Mouse (Mus musculus): ENCODE measurements at regions not wholly inside any gene's neighbourhood (a gene's known extent, or its start where the extent isn't known, plus 50 kb on each side); places are given as distances from the start of the nearest gene placed in this dataset.

- DNase-seq (ENCODE audit: low read depth, low spot score): no peak
Observed at GRCm38 (mm10) chr17:88337649-88338404, 102.7 kb upstream of the Foxn2 start.

- DNase-seq (ENCODE audit: low read depth, low spot score): no peak
Observed at GRCm38 (mm10) chr17:88341141-88341540, 99.4 kb upstream of the Foxn2 start.

GRCm38 (mm10) chr17:88341599-88341998 lies 98.9 kb upstream of the Foxn2 start:
- DNase-seq (ENCODE audit: low read depth, low spot score): no peak

GRCm38 (mm10) chr17:88343091-88343783 lies 97.3 kb upstream of the Foxn2 start:
- DNase-seq (ENCODE audit: low read depth, low spot score): no peak

- no peak for DNase-seq (ENCODE audit: low read depth, low spot score)
Observed at GRCm38 (mm10) chr17:88345433-88345832, 95.1 kb upstream of the Foxn2 start.

GRCm38 (mm10) chr17:88346896-88347295 lies 93.6 kb upstream of the Foxn2 start:
- DNase-seq (ENCODE audit: low read depth, low spot score): peak; percentile 39

- DNase-seq (ENCODE audit: low read depth, low spot score): no peak
Observed at GRCm38 (mm10) chr17:88349825-88350460, 90.6 kb upstream of the Foxn2 start.

- no peak for DNase-seq (ENCODE audit: low read depth, low spot score)
Observed at GRCm38 (mm10) chr17:88350986-88351385, 89.5 kb upstream of the Foxn2 start.

GRCm38 (mm10) chr17:88352960-88353359 lies 87.6 kb upstream of the Foxn2 start:
- DNase-seq (ENCODE audit: low read depth, low spot score): no peak

GRCm38 (mm10) chr17:88361161-88361560 lies 79.3 kb upstream of the Foxn2 start:
- DNase-seq (ENCODE audit: low read depth, low spot score): no peak

GRCm38 (mm10) chr17:88362404-88362803 lies 78.1 kb upstream of the Foxn2 start:
- no peak for DNase-seq (ENCODE audit: low read depth, low spot score)

- no peak for DNase-seq (ENCODE audit: low read depth, low spot score)
Observed at GRCm38 (mm10) chr17:88367876-88368275, 72.6 kb upstream of the Foxn2 start.

- DNase-seq (ENCODE audit: low read depth, low spot score): no peak
Observed at GRCm38 (mm10) chr17:88369971-88370370, 70.5 kb upstream of the Foxn2 start.

- DNase-seq (ENCODE audit: low read depth, low spot score): no peak
Observed at GRCm38 (mm10) chr17:88370676-88371075, 69.8 kb upstream of the Foxn2 start.

- DNase-seq (ENCODE audit: low read depth, low spot score): no peak
Observed at GRCm38 (mm10) chr17:88378505-88378904, 62.0 kb upstream of the Foxn2 start.

- no peak for DNase-seq (ENCODE audit: low read depth, low spot score)
Observed at GRCm38 (mm10) chr17:88379389-88379788, 61.1 kb upstream of the Foxn2 start.

- DNase-seq (ENCODE audit: low read depth, low spot score): no peak
Observed at GRCm38 (mm10) chr17:88381106-88381505, 59.4 kb upstream of the Foxn2 start.

- DNase-seq (ENCODE audit: low read depth, low spot score): no peak
Observed at GRCm38 (mm10) chr17:88383447-88383846, 57.1 kb upstream of the Foxn2 start.

GRCm38 (mm10) chr17:88388441-88388951 lies 52.0 kb upstream of the Foxn2 start:
- no peak for DNase-seq (ENCODE audit: low read depth, low spot score)

GRCm38 (mm10) chr17:88389668-88390461 lies 50.6 kb upstream of the Foxn2 start:
- DNase-seq (ENCODE audit: low read depth, low spot score): no peak
